ENCODE assay signal across 9 mouse cellular contexts in the genomic region with DNA sequence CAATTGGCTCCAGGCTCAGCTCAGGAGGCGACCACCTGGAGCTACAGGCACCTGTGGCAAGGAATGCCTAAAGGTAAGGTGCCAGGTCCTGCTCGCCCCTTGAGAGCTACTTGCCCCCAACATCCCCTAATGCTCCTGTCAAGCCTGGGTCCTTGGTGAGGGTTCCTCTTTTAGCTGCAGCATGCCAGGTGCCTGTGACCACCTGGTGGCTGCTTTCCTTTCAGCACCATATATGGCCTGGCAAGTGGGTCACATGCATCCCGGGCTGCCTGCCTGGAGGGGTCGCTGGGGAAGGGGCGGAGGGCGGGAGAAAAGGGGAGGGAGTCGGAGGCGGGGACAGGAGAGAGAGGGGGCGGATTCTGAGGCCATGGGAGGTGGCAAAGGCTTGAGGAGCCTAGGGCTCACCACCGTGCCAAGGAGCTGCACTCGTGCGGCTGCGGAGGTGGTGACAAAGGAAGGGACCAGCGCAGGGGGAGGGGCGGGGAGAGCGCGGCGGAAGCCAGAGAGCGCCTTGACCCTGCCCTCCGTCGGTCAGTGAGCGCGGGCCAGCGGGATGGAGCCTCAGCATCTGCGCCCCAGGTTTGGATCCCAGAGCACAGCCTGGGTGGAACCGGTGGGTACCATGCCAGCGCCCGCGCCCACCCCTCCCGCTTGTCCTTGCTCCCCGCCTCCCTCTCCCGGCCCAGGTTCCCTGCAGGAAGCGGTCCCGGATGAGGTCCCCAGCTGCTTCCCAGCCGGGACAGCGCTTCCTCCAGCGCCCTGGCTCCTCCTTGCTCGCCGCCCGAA. TPM values are rescaled to one million over a fixed set of nuclear protein-coding genes. Genes with fewer than 3 reads are reported as not detected.
DNase-seq lines count a peak whose midpoint lies in the region; ATAC-seq and TF ChIP-seq lines count a peak whose summit lies in the region.
"Not testable (repeated sequence)": the region's sequence is repeated elsewhere in the genome, so short reads cannot be mapped to it uniquely, and the experiment has no call there.
"Had no signal": no experiment of that assay in that cellular context is flagged by ENCODE, and none has a peak within 500 bp of the region (broad histone marks: within the 10 kb centered on the region; RNA-seq: fewer than 3 reads in every experiment).

TSS of gene Gm2897 (plus strand) at position 559 of the 786 bp plus-strand sequence.

- H3K27ac ChIP-seq in ES-E14 (ENCODE audit: insufficient read depth, low read depth, low read length, poor library complexity, severe bottlenecking); heart, embryonic 16.5 days (ENCODE audit: low read length); limb, embryonic 14.5 days (replicated peaks; ENCODE audit: low read depth, low read length): not testable (repeated sequence)
- H3K27ac ChIP-seq in forebrain, embryonic 13.5 days = peak within 1 kb of the TSS; percentile 35; the same call in 1 of the 2 replicates

- WGBS in forebrain, embryonic 13.5 days = 13% methylated on average over 5 of the region's 40 CpGs
- WGBS in heart, embryonic 16.5 days = 7% methylated on average over 25 of the region's 40 CpGs
- 8% methylated on average over 6 of the region's 40 CpGs for WGBS in limb, embryonic 14.5 days

- H3K36me3 ChIP-seq in ES-E14 (ENCODE audit: control insufficient read depth, insufficient read depth, low read length, poor library complexity, severe bottlenecking); forebrain, embryonic 13.5 days (ENCODE audit: poor library complexity, severe bottlenecking); heart, embryonic 16.5 days (ENCODE audit: control insufficient read depth, insufficient read depth); limb, embryonic 14.5 days (ENCODE audit: control insufficient read depth, insufficient read depth, low read length): not testable (repeated sequence)

- not testable (repeated sequence) for H3K9me3 ChIP-seq in ES-E14 (ENCODE audit: control insufficient read depth, insufficient read depth, low read depth, low read length); forebrain, embryonic 13.5 days (replicated peaks); heart, embryonic 16.5 days (replicated peaks; ENCODE audit: control insufficient read depth, low read length); limb, embryonic 14.5 days (ENCODE audit: control insufficient read depth, low read length)

- H3K4me3 ChIP-seq in ES-E14 (ENCODE audit: insufficient read depth in 1 of 2, low read depth in 1 of 2, low read length in 2 of 2, poor library complexity in 1 of 2, severe bottlenecking in 1 of 2) = peak within 1 kb of the TSS; percentile 24 to 51; a peak in 3 of 4 replicates
- peak within 1 kb of the TSS; percentile 52 for H3K4me3 ChIP-seq in forebrain, embryonic 13.5 days
- peak within 1 kb of the TSS; percentile 55 for H3K4me3 ChIP-seq in heart, embryonic 16.5 days (ENCODE audit: low read length)
- peak within 1 kb of the TSS; percentile 37 for H3K4me3 ChIP-seq in limb, embryonic 14.5 days (replicated peaks; ENCODE audit: low read length)

- not testable (repeated sequence) for TF ChIP-seq POLR2A in limb, embryonic 14.5 days (IDR thresholded peaks at IDR 0.05; ENCODE audit: borderline replicate concordance, extremely low read depth, insufficient read depth, insufficient read length)

- not testable (repeated sequence) for H3K27me3 ChIP-seq in forebrain, embryonic 13.5 days; heart, embryonic 16.5 days (ENCODE audit: control insufficient read depth, insufficient read depth, low read length); limb, embryonic 14.5 days (ENCODE audit: control insufficient read depth, insufficient read depth, low read length)

- peak within 1 kb of the TSS; percentile 69 for H3K4me2 ChIP-seq in forebrain, embryonic 13.5 days
- H3K4me2 ChIP-seq in heart, embryonic 16.5 days (ENCODE audit: low read depth, low read length) = peak within 1 kb of the TSS; percentile 75
- H3K4me2 ChIP-seq in limb, embryonic 14.5 days (replicated peaks; ENCODE audit: low read depth, low read length, severe bottlenecking) = peak within 1 kb of the TSS; percentile 72

- H3K9ac ChIP-seq in ES-E14 (ENCODE audit: insufficient read depth, low read depth, low read length, poor library complexity, severe bottlenecking) = peak within 1 kb of the TSS; percentile 42; the same call in 1 of the 2 replicates
- peak within 1 kb of the TSS; percentile 69 for H3K9ac ChIP-seq in forebrain, embryonic 13.5 days
- peak within 1 kb of the TSS; percentile 60 for H3K9ac ChIP-seq in heart, embryonic 16.5 days (ENCODE audit: low read length)
- H3K9ac ChIP-seq in limb, embryonic 14.5 days (ENCODE audit: low read depth, low read length, severe bottlenecking) = peak within 1 kb of the TSS; percentile 38; the same call in 1 of the 2 replicates

- peak; percentile 86; the same call in 1 of the 2 replicates for ATAC-seq in forebrain, embryonic 13.5 days
- not testable (repeated sequence) for ATAC-seq in heart, embryonic 16.5 days (replicated peaks; ENCODE audit: extremely low read depth, insufficient read depth, low FRiP score); limb, embryonic 14.5 days (ENCODE audit: low FRiP score, low read depth)

- DNase-seq in ES-E14 (ENCODE audit: low read depth, low spot score) = not testable (repeated sequence)
- DNase-seq in cerebellum, postnatal 10 days = peak; percentile 33 to 44
- peak; percentile 5 for DNase-seq in kidney, adult 9 months
- DNase-seq in limb, embryonic 14.5 days (ENCODE audit: low spot score) = peak; percentile 1
- peak; percentile 6 to 27 for DNase-seq in lung, postnatal 4 days
- peak; percentile 8 for DNase-seq in right cerebral cortex, postnatal 25 days

- in situ Hi-C loops in ES-E14 (cut with MboI; ENCODE audit: low sequenced_read_pairs in 2 of 2, unreplicated experiment in 2 of 2) = not testable (repeated sequence)

- H3K4me1 ChIP-seq in ES-E14 (ENCODE audit: control insufficient read depth in 2 of 2, insufficient read depth in 2 of 2, low read length in 2 of 2, poor library complexity in 1 of 2); forebrain, embryonic 13.5 days; heart, embryonic 16.5 days (ENCODE audit: control insufficient read depth, insufficient read depth, low read length); limb, embryonic 14.5 days (ENCODE audit: control insufficient read depth, insufficient read depth, low read length): not testable (repeated sequence)

RNA-seq across cellular contexts. Expression of gene Gm2897, which starts in this region (rescaled TPM):
- 2.4 and 3.8 TPM in 2 replicates for total RNA-seq in ES-E14 (2012; rRNA removed)
- polyA plus RNA-seq in forebrain, embryonic 13.5 days (2015; fragmentation: Nextera tagmentation; extraction: Ambion mirVana) = 4.7 and 8.1 TPM in 2 replicates
- polyA plus RNA-seq in heart, embryonic 16.5 days (2015; fragmentation: Nextera tagmentation; extraction: Ambion mirVana) = 1.9 and 4.7 TPM in 2 replicates
- polyA plus RNA-seq in limb, embryonic 14.5 days (2012; rRNA removed) = 2.9 and 3.0 TPM in 2 replicates
- polyA plus RNA-seq in limb, embryonic 14.5 days (2014; fragmentation: Nextera tagmentation; extraction: Ambion mirVana) = 2.4 and 2.7 TPM in 2 replicates
- polyA plus RNA-seq: C2C12 had no signal
